Mouse (Mus musculus): ENCODE data around the gene Ccdc120. TPM values are rescaled to one million over a fixed set of nuclear protein-coding genes. Genes with fewer than 3 reads are reported as not detected.
A peak's percentile ranks its signal among the peaks of the same experiment; 100 is the strongest.

The Ccdc120 gene
- polyA plus RNA-seq, 1 experiment from 2014 or later, result 5.9 TPM

- Histone ChIP-seq H3K9ac (ENCODE audit: low read length) (no peak overlapping the region), H3K4me2 (ENCODE audit: low read length) (no peak overlapping the region), H3K9me3 (ENCODE audit: control insufficient read depth, low read length) (no peaks in the 10 kb centered on the region), H3K4me1 (ENCODE audit: control insufficient read depth in 2 of 2, insufficient read depth in 2 of 2, low read length in 2 of 2) (no peaks in the 10 kb centered on the region; a peak in 1 of 4 replicates), H3K4me3 (ENCODE audit: control insufficient read depth in 1 of 2, insufficient read depth in 1 of 2, low read depth in 1 of 2, low read length in 2 of 2) (no peak overlapping the region), H3K27me3 (ENCODE audit: control insufficient read depth, insufficient read depth, low read length) (no peaks in the 10 kb centered on the region), H3K36me3 (ENCODE audit: control insufficient read depth, insufficient read depth, low read length) (no peaks in the 10 kb centered on the region), H3K27ac (replicated peaks in 1 of 2; ENCODE audit: control insufficient read depth in 1 of 2, insufficient read depth in 1 of 2, low read depth in 2 of 2, low read length in 2 of 2) (no peak overlapping the region)
- ATAC-seq (ENCODE audit: insufficient number of reproducible peaks, insufficient read depth, low FRiP score, low read depth), result no peak
- WGBS, result 52% methylated on average over 1 of the region's 1 CpGs
Observed at GRCm38 (mm10) chrX:7744940-7745339, 5.8 kb downstream of the Ccdc120 start.

- 53% methylated on average over 5 of the region's 5 CpGs for WGBS
- no peaks in the 10 kb centered on the region; a peak in 1 of 4 replicates for H3K4me1 ChIP-seq (ENCODE audit: control insufficient read depth in 2 of 2, insufficient read depth in 2 of 2, low read length in 2 of 2)
- H3K9ac ChIP-seq (ENCODE audit: low read length), result no peak overlapping the region
- no peaks in the 10 kb centered on the region for H3K27me3 ChIP-seq (ENCODE audit: control insufficient read depth, insufficient read depth, low read length)
- no peak for ATAC-seq (ENCODE audit: insufficient number of reproducible peaks, insufficient read depth, low FRiP score, low read depth)
- no peak overlapping the region for H3K4me2 ChIP-seq (ENCODE audit: low read length)
- no peaks in the 10 kb centered on the region for H3K9me3 ChIP-seq (ENCODE audit: control insufficient read depth, low read length)
- H3K27ac ChIP-seq (replicated peaks in 1 of 2; ENCODE audit: control insufficient read depth in 1 of 2, insufficient read depth in 1 of 2, low read depth in 2 of 2, low read length in 2 of 2), result no peak overlapping the region
- H3K36me3 ChIP-seq (ENCODE audit: control insufficient read depth, insufficient read depth, low read length), result no peaks in the 10 kb centered on the region
- no peak overlapping the region for H3K4me3 ChIP-seq (ENCODE audit: control insufficient read depth in 1 of 2, insufficient read depth in 1 of 2, low read depth in 1 of 2, low read length in 2 of 2)
Observed at GRCm38 (mm10) chrX:7743470-7743869, 7.2 kb downstream of the Ccdc120 start.

- no peaks in the 10 kb centered on the region for H3K36me3 ChIP-seq (ENCODE audit: control insufficient read depth, insufficient read depth, low read length)
- no peaks in the 10 kb centered on the region; a peak in 1 of 4 replicates for H3K4me1 ChIP-seq (ENCODE audit: control insufficient read depth in 2 of 2, insufficient read depth in 2 of 2, low read length in 2 of 2)
- no peak for ATAC-seq (ENCODE audit: insufficient number of reproducible peaks, insufficient read depth, low FRiP score, low read depth)
- no peak overlapping the region for H3K4me3 ChIP-seq (ENCODE audit: control insufficient read depth in 1 of 2, insufficient read depth in 1 of 2, low read depth in 1 of 2, low read length in 2 of 2)
- 73% methylated on average over 5 of the region's 5 CpGs for WGBS
- H3K27me3 ChIP-seq (ENCODE audit: control insufficient read depth, insufficient read depth, low read length), result no peaks in the 10 kb centered on the region
- no peak overlapping the region for H3K9ac ChIP-seq (ENCODE audit: low read length)
- no peak overlapping the region for H3K27ac ChIP-seq (replicated peaks in 1 of 2; ENCODE audit: control insufficient read depth in 1 of 2, insufficient read depth in 1 of 2, low read depth in 2 of 2, low read length in 2 of 2)
- H3K4me2 ChIP-seq (ENCODE audit: low read length), result no peak overlapping the region
- no peaks in the 10 kb centered on the region for H3K9me3 ChIP-seq (ENCODE audit: control insufficient read depth, low read length)
Observed at GRCm38 (mm10) chrX:7741103-7741502, 9.6 kb downstream of the Ccdc120 start.

GRCm38 (mm10) chrX:7740082-7740819 lies 10.5 kb downstream of the Ccdc120 start:
- no peak overlapping the region for H3K4me3 ChIP-seq (ENCODE audit: control insufficient read depth in 1 of 2, insufficient read depth in 1 of 2, low read depth in 1 of 2, low read length in 2 of 2)
- H3K4me2 ChIP-seq (ENCODE audit: low read length), result no peak overlapping the region
- ATAC-seq (ENCODE audit: insufficient number of reproducible peaks, insufficient read depth, low FRiP score, low read depth), result no peak
- H3K9me3 ChIP-seq (ENCODE audit: control insufficient read depth, low read length), result no peaks in the 10 kb centered on the region
- H3K9ac ChIP-seq (ENCODE audit: low read length), result no peak overlapping the region
- WGBS, result 37% methylated on average over 10 of the region's 10 CpGs
- H3K36me3 ChIP-seq (ENCODE audit: control insufficient read depth, insufficient read depth, low read length), result no peaks in the 10 kb centered on the region
- H3K27ac ChIP-seq (replicated peaks in 1 of 2; ENCODE audit: control insufficient read depth in 1 of 2, insufficient read depth in 1 of 2, low read depth in 2 of 2, low read length in 2 of 2), result no peak overlapping the region
- no peaks in the 10 kb centered on the region; a peak in 1 of 4 replicates for H3K4me1 ChIP-seq (ENCODE audit: control insufficient read depth in 2 of 2, insufficient read depth in 2 of 2, low read length in 2 of 2)
- no peaks in the 10 kb centered on the region for H3K27me3 ChIP-seq (ENCODE audit: control insufficient read depth, insufficient read depth, low read length)

- Histone ChIP-seq H3K4me2 (ENCODE audit: low read length) (no peak overlapping the region), H3K9me3 (ENCODE audit: control insufficient read depth, low read length) (no peaks in the 10 kb centered on the region), H3K4me3 (ENCODE audit: control insufficient read depth in 1 of 2, insufficient read depth in 1 of 2, low read depth in 1 of 2, low read length in 2 of 2) (no peak overlapping the region), H3K9ac (ENCODE audit: low read length) (no peak overlapping the region), H3K36me3 (ENCODE audit: control insufficient read depth, insufficient read depth, low read length) (no peaks in the 10 kb centered on the region), H3K27ac (replicated peaks in 1 of 2; ENCODE audit: control insufficient read depth in 1 of 2, insufficient read depth in 1 of 2, low read depth in 2 of 2, low read length in 2 of 2) (no peak overlapping the region), H3K27me3 (ENCODE audit: control insufficient read depth, insufficient read depth, low read length) (no peaks in the 10 kb centered on the region), H3K4me1 (ENCODE audit: control insufficient read depth in 2 of 2, insufficient read depth in 2 of 2, low read length in 2 of 2) (no peaks in the 10 kb centered on the region; a peak in 1 of 4 replicates)
- no peak for ATAC-seq (ENCODE audit: insufficient number of reproducible peaks, insufficient read depth, low FRiP score, low read depth)
- WGBS, result 65% methylated on average over 14 of the region's 14 CpGs
Observed at GRCm38 (mm10) chrX:7739336-7740081, 11.2 kb downstream of the Ccdc120 start.

- 17% methylated on average over 18 of the region's 26 CpGs for whole genome bisulfite sequencing
- H3K9me3 ChIP-seq (ENCODE audit: control insufficient read depth, low read length), result no peaks in the 10 kb centered on the region
- no peak overlapping the region for H3K27ac ChIP-seq (replicated peaks in 1 of 2; ENCODE audit: control insufficient read depth in 1 of 2, insufficient read depth in 1 of 2, low read depth in 2 of 2, low read length in 2 of 2)
- no peak overlapping the region; the same call in 1 of the 2 replicates for H3K9ac ChIP-seq (ENCODE audit: low read length)
- H3K27me3 ChIP-seq (ENCODE audit: control insufficient read depth, insufficient read depth, low read length), result no peaks in the 10 kb centered on the region
- no peaks in the 10 kb centered on the region for H3K4me1 ChIP-seq (ENCODE audit: control insufficient read depth in 2 of 2, insufficient read depth in 2 of 2, low read length in 2 of 2)
- no peak for ATAC-seq (ENCODE audit: insufficient number of reproducible peaks, insufficient read depth, low FRiP score, low read depth)
- H3K36me3 ChIP-seq (ENCODE audit: control insufficient read depth, insufficient read depth, low read length), result no peaks in the 10 kb centered on the region
- H3K4me3 ChIP-seq (ENCODE audit: control insufficient read depth in 1 of 2, insufficient read depth in 1 of 2, low read depth in 1 of 2, low read length in 2 of 2), result no peak overlapping the region
- H3K4me2 ChIP-seq (ENCODE audit: low read length), result 0 out of 2 replicates have a peak overlapping the region, but pooled peaks have one; percentile 8
Observed at GRCm38 (mm10) chrX:7733571-7734156, 17.0 kb downstream of the Ccdc120 start.

- Histone ChIP-seq H3K9ac (ENCODE audit: low read length) (peak overlapping the region; percentile 50), H3K4me2 (ENCODE audit: low read length) (peak overlapping the region; percentile 64), H3K36me3 (ENCODE audit: control insufficient read depth, insufficient read depth, low read length) (peaks cover 27% of the 10 kb centered on the region), H3K4me1 (ENCODE audit: control insufficient read depth in 2 of 2, insufficient read depth in 2 of 2, low read length in 2 of 2) (no peaks in the 10 kb centered on the region), H3K27me3 (ENCODE audit: control insufficient read depth, insufficient read depth, low read length) (no peaks in the 10 kb centered on the region), H3K4me3 (ENCODE audit: control insufficient read depth in 1 of 2, insufficient read depth in 1 of 2, low read depth in 1 of 2, low read length in 2 of 2) (peak overlapping the region; percentile 48 to 83), H3K9me3 (ENCODE audit: control insufficient read depth, low read length) (no peaks in the 10 kb centered on the region), H3K27ac (replicated peaks in 1 of 2; ENCODE audit: control insufficient read depth in 1 of 2, insufficient read depth in 1 of 2, low read depth in 2 of 2, low read length in 2 of 2) (no peak overlapping the region)
- 47% methylated on average over 4 of the region's 4 CpGs for WGBS
- ATAC-seq (ENCODE audit: insufficient number of reproducible peaks, insufficient read depth, low FRiP score, low read depth), result no peak
Observed at GRCm38 (mm10) chrX:7728922-7729265, 21.8 kb downstream of the Ccdc120 start.
